Mouse (Mus musculus) layer of hippocampus, adult 9-10 months (tissue): ENCODE results near the gene Sdhaf1.

Experiments
- DNase-seq: peaks from one replicate; pipeline ENCODE4 v3.0.0; 2022; ENCODE audit warnings: low spot score

Sdhaf1 gene

DNA sequence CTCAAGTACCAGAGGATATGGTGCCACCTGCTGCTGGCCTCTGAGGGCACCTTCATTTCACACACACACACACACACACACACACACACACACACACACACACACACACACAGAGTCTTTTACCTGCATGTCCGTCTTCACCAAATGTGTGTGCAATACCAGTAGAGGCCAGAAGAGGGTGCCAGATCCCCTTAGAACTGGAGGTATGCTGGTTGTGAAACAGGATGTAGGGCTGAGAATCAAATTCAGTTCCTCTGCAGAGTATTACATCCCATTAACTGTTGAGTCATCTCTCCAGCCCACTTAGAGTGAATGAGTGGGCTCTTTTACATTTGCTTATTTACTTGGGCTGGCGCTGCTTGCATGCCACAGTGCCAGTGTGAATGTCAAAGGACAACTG, 1.7 kb upstream of the Sdhaf1 start:
- no peak for DNase-seq

DNA sequence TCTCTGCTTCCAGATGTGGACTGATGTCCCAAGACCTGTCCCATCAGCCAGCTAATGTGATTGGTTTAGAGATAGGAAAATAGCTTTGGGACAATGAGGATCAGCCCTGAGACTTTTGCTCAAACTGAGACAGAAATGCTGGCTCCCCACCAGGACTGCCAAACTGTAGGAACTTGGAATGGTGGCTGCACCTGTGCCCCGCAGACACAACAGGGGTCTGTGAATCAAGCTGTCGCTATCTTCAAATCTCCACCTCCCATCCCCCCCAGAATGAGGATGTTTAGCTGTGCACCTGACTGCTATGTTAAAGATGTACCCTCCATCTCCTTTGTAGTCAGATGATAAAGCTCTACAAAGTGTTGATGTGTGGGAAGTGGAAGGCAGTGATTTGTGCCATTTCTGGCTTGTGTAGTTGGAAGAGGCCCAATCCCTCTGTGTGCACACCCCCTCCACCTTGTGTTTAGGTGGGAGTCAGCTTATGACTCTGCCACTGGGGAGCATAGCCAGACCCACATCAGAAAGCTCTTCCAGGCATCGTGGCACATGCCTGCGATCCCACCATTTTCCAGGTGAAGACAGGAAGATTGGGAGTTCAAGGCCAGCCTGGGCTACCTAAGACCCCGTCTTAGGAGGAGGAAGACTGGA, 727 bp upstream of the Sdhaf1 start:
- DNase-seq = no peak

GRCm38 (mm10) chr7:30322865-30323264, 830 bp downstream of the Sdhaf1 start:
- no peak for DNase-seq

GRCm38 (mm10) chr7:30322285-30322667, 1.4 kb downstream of the Sdhaf1 start:
- DNase-seq = peak; percentile 85

DNA sequence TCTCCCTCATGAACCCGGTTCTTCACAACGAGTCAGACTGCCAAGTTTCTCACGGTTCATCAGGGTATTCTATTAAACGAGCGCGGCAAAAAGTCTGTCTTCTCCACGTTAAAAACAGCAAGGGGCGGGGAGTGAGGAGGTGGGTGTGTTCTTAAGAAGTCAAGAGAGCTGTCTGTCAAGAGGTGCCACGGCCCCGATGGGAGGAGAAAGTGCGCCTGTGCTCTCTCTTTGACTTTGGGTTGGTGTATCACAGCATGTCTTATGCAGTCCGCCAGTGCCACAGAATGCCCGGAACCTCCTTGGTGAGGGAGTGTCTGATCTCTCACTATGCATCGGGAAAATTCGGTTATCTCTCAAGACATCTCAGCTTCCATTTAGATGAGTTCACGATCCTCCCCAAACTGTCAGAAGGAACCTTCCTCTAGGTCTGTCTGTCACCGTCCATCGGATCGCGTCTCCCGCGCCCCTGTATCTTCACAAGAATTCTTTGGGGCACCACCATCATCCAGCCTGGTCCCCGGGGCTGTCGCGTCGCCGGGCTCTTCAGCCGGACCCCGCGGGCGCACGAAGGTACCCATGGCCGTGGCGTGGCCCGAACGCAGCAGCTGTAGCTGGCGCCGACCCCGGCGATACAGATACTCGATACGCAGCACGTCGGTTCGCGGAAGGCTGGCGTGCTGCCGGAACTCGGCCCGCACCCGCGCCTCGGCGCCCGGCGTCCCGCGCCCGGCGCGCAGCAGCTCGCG, 2.0 kb downstream of the Sdhaf1 start, which contains the start of gene E130208F15Rik:
TSS of gene E130208F15Rik (plus strand) at position 202 of the 746 bp plus-strand sequence.
- no peak for DNase-seq

DNA sequence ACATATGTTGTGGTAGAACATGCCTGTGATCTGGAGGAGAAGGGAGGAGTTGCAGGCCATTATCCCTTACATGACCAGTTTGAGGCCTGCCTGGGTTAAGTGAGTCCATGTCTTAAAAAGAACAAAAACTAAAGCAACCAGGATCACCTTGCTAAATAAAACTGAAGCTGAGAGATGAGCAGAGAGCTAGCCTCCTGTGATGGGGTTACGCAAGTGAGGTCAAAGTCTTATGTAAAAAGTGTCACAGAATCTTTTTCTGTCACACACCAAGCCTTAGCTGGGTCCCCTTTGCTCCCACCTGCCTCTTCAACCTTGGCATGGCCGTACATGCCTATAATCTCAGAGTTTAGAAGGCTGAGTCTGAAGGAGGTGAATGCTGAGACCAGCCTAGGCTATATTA, 2.7 kb downstream of the Sdhaf1 start:
- DNase-seq = no peak

DNA sequence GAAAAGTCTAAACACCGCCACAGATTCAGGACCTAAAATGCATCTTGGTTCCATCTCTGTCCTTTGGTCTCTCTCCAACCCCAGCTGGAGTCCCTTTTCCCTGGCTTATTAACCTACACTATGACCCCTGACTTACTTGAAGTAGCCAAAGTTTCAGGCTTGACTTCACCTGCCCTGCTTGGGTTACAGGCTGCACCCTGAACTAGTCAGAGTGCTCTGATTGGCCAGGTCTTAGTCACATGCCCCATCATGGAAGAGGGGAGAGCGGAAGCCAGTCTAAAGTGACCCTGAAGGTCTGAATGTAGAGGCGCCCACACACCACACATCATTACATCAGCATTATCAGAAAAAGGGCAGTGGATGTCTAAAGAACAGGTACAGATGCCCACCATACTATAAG, 5.6 kb downstream of the Sdhaf1 start:
- DNase-seq = no peak

- no peak for DNase-seq
These were observed 7.9 kb downstream of the Sdhaf1 start for GRCm38 (mm10) chr7:30315559-30316529.

GRCm38 (mm10) chr7:30314721-30315155, 9.0 kb downstream of the Sdhaf1 start, which contains the start of gene Syne4:
Syne4 (plus strand) TSS chr7:30314807.
- DNase-seq = no peak

GRCm38 (mm10) chr7:30313666-30314320, 9.9 kb downstream of the Sdhaf1 start:
- no peak for DNase-seq

DNA sequence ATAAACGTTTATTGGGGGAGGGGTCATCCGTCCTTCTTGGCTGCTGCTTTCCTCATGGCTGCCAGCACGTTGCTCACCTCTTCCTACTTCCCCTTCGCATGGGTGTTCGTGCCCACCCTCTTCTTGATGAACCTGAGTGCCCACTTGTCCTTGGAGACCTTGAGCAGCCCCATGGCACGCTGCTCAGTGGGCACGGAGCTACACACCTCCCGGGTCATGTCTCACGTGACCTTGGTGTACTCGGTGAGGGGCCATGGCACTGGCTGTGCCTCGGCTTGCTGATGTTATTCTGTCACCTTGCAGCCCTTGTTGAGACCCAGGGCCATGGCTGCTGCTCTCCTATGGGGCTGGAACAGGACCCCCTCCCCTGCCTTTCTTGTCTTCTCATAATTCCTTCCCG, 13.6 kb downstream of the Sdhaf1 start:
- DNase-seq = no peak

DNA sequence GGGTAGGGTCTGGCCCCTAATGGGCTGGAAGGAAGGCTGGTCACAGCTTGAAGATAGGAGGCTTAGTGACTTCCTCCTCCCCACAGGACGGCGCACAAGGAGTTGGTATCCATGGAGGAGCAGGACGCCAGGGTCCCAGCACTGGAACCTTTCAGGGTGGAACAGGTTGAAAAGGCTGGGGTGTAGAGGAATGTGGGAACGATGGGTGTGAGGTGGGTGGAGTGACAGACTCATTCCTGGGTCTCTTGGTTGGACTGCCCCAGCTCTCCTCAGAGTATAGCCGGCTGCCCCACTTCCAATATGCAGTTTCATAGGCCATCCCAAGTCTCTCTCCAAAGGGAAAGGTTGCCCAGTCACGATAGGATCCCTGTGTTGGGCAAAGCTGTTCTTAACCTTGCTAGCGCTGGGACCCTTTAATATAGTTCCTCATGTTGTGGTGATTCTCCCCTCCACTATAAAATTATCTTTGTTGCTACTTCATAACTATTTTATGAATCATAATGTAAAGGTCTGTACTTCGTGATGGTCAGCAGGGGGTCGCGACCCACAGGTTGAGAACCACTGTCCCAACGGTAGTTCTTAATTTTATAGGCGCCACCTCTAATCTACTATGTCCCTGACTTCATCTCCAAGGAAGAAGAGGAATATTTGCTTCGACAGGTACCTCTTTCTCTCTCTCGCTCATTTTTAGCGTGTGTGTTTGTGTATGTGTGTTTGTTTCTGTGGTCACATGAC, 14.1 kb downstream of the Sdhaf1 start:
- DNase-seq = no peak

DNA sequence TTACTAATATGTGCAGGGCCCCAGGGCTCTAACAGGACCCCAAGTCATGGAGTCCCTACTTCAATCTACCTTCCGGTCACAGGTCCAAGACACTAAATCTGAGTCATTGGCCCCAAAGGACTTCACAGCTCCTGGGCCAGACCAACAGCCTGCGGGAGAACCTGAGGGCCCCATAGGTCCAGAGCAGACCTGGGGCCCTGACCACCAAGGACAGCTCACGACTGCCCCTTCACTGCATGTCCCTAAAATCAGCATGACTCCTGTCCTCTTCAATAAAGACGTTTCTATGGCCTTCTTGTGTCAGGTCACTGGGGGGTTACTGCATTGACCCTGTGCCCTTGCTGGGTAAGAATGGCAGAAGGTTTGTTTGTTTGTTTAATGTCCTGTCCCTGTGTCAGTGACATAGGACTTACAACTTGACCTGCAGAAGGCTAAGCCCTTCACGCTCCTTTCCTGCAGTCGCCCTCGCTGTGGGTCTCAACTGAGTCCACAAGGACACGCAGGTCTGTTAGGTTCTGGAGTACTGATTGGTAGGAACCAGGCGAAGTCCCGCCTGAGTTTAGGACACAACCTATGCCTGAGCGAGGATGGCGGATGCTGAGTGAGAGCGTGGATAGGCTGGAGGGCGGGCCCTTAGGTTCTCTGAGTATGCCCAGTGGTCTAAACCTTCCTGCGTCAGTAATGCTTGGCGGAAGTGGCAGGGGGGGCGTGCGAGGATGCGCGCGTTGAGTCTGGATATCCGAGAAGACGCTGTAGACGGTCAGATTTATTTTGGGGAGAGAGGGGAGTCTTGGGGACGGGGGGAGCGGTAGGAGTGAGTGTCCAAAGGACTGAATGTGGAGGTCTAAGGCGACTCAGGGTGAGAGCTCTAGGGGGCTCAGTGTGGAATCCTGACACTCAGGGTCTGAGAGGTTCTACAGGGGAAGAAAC, 15.4 kb downstream of the Sdhaf1 start, which contains the start of gene Alkbh6:
TSS of gene Alkbh6 (plus strand) at position 642 of the 930 bp plus-strand sequence.
- peak; percentile 96 for DNase-seq

DNA sequence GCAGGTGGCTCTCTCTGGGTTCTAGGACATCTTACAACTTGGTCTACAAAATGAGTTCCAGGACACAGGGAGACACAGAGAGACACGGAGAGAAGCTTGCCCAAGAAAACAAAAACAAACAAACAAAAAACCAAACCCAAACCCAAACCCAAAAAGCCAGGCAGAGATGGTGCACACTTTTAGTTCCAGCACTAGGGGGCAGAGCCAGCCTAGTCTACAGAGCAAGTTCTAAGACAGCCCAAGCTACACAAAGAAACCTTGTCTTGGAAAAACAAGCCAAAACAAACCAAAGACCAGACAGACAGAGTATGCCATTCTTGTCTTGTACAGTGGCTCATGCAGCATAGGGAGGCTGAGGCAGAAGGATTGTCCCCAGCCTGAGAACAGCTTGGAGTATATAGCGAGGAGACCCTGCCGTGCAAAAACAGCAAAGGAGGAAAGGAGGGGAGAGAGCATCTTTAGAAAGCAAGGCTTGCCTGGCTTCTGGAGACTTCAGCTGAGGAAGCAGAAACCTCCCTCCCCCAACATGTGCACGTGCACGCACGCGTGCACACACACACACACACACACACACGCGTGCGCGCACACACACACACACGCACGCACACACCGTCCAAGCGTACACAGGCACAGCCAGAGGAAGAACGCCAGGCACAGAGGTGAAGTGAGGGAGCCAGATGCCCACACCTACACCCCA, 17.5 kb downstream of the Sdhaf1 start:
- no peak for DNase-seq

GRCm38 (mm10) chr7:30300914-30301313, 22.8 kb downstream of the Sdhaf1 start:
- no peak for DNase-seq

- DNase-seq = no peak
These were observed 26.4 kb downstream of the Sdhaf1 start for GRCm38 (mm10) chr7:30297266-30297665.

DNA sequence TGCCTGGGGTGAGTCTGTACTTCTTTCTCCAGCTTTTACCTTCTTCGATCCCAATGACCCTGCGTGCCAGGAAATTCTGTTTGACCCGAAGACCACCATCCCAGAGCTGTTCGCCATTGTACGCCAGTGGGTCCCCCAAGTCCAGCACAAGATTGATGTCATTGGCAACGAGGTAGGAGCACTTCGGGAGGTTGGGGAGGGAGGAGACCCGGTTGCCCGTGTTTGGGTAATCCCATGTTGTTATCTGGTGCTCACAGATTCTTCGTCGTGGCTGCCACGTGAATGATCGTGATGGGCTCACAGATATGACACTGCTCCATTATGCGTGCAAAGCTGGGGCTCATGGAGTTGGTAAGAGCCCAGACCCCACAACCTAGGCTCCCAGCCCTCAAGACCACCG, 26.9 kb downstream of the Sdhaf1 start:
- DNase-seq = no peak

DNA sequence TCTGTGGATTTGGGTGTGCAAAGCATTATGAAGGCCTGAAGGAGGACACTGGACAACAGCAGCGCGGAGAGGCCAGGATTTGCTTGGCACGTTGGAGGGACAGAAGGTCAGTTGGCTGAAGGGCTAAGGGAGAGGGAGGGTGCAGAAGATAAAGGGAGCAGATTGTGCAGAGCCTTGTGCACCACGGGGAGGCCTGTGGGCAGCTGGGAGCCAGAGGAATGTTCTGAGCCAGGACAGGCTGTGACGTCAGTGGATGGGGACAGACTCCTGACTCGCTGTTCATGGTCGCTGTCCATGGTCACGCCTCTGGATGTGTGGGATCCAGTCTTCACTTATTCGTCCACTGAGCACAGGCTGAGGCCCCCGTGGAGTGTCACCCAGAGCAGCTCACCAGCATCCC, 28.6 kb downstream of the Sdhaf1 start:
- DNase-seq = no peak

- DNase-seq = no peak
These were observed 29.4 kb downstream of the Sdhaf1 start for GRCm38 (mm10) chr7:30294296-30294695.
